Mouse (Mus musculus) liver, embryonic 14.5 days (tissue): ENCODE measurements at regions not wholly inside any gene's neighbourhood (a gene's known extent, or its start where the extent isn't known, plus 50 kb on each side); places are given as distances from the start of the nearest gene placed in this dataset.

Experiments
- CTCF ChIP-seq: IDR thresholded peaks from 2 replicates; pipeline ENCODE4 v1.5.1; 2016; ENCODE audit warnings: antibody characterized with exemption, low read depth, control low read depth
- EP300 ChIP-seq: IDR thresholded peaks from 2 replicates; pipeline ENCODE4 v1.6.1; 2016; ENCODE audit warnings: antibody characterized with exemption, low read depth

DNA sequence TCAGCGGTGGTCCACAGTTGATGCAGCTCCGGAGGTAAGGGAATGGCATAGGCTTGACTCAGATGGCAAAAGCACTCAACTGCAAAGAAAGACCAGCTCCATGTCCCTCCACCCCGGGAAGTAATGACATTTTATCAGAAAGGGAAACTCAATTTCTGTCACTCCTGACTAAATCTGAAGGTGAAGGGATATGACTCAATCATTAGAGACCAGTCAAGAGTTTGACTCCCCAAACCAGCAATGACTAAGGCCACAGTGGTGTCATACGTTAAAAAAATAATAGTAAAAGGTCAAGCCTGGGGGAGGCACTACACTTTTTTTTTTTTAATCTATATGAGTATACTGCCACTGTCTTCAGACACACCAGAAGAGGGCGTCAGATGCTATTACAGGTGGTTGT, 141.7 kb downstream of the Basp1 start:
- TF ChIP-seq CTCF: no peak
- no peak for TF ChIP-seq EP300
